Mouse (Mus musculus) testis, adult 10 weeks (tissue): ENCODE results near the gene Foxo1. TPM values are rescaled to one million over a fixed set of nuclear protein-coding genes. Genes with fewer than 3 reads are reported as not detected.

Source experiments
- polyA plus RNA-seq: library from polyadenylated mRNA; stranded (reverse); fragments of 350-450 nt; fragmentation: Illumina TruSeq; extraction: RNeasy Lipid Tissue Mini Kit (QIAGEN cat#74804); gene quantifications from one replicate; pipeline ENCODE4 v1.2.3, GENCODE M21; 2014; ENCODE audit warnings: low read depth, low replicate concordance

Foxo1 gene
- 4.1 TPM for polyA plus RNA-seq

GRCm38 (mm10) chr3:52267652-52268486, at the start of gene Foxo1:
TSS of gene Foxo1 (plus strand) at chr3:52268336.

Other genes with a start within 250 kb of the Foxo1 start
- gene Maml3, start 163.3 kb upstream of the Foxo1 start, polyA plus RNA-seq, result 1.5 TPM